Mouse (Mus musculus) lung, postnatal 4 days (tissue): Measurements from ENCODE around the gene Bcas3.

Experiments
- DNase-seq, 2 experiments: peaks; one replicate each; pipeline ENCODE4 v3.0.0; 2021

Gene Bcas3

GRCm38 (mm10) chr11:85675244-85675643 lies 322.3 kb downstream of the Bcas3 start:
- DNase-seq, result peak; percentile 66 to 88

DNA sequence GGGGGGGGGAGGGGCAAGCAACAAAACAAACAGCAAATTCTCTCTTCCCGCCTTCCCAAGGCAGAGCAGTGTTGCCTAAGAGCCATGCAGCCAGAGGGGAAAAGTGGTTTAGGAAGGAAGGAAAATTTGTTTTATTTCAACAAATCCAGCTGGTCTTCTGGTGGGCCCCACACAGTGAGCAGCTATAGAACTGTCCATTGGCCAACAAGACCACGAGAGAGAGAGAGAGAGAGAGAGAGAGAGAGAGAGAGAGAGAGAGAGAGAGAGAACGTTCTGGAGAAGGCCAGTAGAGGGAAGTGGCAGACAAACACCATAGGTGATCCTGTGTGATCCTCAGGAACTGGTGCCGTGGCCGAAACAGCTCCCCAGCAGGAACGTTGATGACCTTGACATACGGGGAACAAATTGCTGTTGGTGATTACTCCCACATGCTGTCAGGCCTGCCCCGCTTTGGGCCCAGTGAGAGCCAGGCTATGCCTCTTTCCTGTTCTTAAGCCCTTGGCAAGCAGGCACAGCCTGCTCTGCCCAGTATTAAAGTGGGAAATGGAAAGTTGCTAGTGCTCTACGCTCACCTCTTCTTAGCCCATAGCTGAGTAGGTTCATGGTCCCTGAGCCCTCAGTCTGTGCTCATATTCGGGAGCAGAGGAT lies 323.5 kb downstream of the Bcas3 start:
- peak; percentile 40 to 80 for DNase-seq

DNA sequence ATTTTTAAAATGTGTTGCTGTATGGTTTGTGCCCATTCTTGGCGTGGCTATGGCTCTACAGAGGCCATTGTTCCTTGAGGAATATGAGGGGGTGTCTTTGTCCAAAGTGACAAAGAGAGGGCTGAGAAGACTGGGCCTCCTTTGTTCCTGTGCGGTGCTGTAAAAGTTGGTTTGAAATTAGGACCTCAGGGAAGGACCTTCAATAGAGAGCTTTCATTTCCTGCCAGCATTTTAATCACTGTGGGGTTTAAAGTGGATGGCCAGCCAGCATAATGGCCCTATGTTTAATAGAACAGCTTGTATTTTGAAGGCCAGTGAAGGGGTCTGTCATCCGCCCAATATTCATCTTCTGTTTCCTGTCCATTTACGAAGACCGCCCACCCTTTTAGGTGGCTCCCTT lies 325.7 kb downstream of the Bcas3 start:
- no peak for DNase-seq

GRCm38 (mm10) chr11:85681580-85682419 lies 328.8 kb downstream of the Bcas3 start:
- no peak for DNase-seq

GRCm38 (mm10) chr11:85684981-85685380 lies 332.0 kb downstream of the Bcas3 start:
- DNase-seq, result no peak

DNA sequence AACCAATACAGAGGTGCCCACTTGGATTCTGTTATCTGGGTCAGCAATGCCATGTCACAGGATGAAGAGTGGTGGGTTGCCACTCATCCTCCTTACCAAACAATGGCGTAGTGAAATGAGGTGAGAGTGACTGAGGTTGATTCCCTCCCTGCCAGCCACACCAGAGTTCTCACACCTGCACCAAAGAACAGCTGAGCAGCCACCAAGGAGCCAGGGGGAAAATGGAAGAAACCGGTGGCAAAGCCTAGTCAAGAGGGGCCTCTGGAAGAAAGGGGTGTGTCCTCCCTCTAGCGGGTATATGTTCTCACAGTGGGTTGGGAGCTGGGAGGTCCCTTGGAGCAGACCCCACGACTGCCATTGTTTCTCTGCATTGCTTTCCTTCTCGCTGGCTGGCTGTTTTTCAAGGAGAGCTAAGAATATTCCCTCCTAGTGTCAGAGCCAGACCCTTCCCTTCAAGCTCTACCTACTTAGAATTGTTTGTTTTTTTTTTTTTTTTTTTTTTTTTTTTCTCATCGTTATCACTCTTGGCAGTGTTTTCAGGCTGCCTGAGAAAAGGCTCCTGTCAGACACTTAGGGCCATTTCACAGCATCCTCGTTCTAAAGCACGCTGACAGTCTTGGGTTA lies 335.0 kb downstream of the Bcas3 start:
- DNase-seq, result peak in 1 of 2 experiments; percentile 34

GRCm38 (mm10) chr11:85688440-85688838 lies 335.5 kb downstream of the Bcas3 start:
- no peak for DNase-seq

DNA sequence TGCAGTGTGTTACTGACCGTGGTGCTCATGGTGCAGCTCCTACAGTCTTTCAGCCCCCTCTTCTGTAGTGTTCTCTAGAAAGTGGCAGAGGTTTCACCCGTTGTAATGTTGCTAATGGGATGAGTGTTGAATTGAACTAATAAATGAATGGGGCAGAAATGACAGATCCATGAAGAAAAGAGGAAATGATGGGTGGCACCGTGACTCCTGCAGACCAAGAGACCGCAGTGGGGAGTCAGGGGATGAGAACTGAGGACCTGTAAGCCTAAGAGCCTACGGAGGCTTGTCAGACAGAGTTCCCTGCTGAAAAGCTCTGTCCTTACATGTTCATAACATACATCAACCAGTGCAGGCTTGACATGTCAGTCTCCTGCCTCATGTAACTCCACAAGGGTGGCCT lies 336.3 kb downstream of the Bcas3 start:
- DNase-seq, result no peak

DNA sequence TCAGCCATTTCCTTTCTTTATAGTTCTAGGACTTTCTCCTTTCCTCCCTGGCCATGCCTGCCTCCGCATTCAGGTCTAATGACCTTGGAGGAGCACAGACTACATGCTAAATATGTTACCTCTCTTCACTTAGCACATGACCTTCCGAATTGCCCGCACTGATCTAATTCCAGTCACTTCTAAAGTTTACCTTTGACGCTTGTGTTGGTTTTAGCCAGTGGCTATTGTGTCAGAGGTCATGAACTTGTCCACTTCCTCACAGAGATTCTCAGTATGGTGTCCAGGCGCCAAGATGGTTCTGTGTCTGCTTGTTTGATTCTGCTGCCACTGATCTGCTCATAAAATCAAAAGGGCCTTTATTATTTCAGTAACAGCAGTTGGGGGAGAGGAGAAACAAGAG lies 338.3 kb downstream of the Bcas3 start:
- no peak for DNase-seq

GRCm38 (mm10) chr11:85695614-85696263 lies 342.8 kb downstream of the Bcas3 start:
- DNase-seq, result no peak

GRCm38 (mm10) chr11:85696491-85697398 lies 343.8 kb downstream of the Bcas3 start:
- DNase-seq, result peak; percentile 44 to 69

- DNase-seq, result peak in 1 of 2 experiments; percentile 23
Observed at GRCm38 (mm10) chr11:85697468-85697867, 344.5 kb downstream of the Bcas3 start.

- no peak for DNase-seq
Observed at GRCm38 (mm10) chr11:85698242-85698641, 345.3 kb downstream of the Bcas3 start.

- DNase-seq, result no peak
Observed at GRCm38 (mm10) chr11:85704062-85704748, 351.2 kb downstream of the Bcas3 start.

DNA sequence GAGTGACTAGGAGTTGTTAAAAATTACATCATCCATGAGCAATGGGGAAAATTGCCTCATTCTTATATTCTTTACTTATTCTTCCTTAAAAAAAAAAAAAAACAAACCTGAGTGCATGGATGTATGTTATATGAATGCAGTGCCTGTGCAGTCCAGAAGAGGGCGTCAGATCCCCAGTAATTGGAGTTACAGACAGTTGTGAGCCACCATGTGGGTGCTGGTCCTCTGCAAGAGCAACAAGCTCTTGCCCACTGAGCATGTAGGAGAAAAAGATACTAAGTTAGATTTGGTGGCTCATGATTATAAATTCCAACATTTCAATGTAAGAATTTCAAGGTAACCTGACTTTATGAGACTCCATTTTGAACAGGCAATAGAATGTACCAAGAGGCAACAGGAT lies 353.7 kb downstream of the Bcas3 start:
- DNase-seq, result no peak

- DNase-seq, result no peak
Observed at GRCm38 (mm10) chr11:85707496-85707895, 354.5 kb downstream of the Bcas3 start.

- no peak for DNase-seq
Observed at GRCm38 (mm10) chr11:85709147-85709546, 356.2 kb downstream of the Bcas3 start.

DNA sequence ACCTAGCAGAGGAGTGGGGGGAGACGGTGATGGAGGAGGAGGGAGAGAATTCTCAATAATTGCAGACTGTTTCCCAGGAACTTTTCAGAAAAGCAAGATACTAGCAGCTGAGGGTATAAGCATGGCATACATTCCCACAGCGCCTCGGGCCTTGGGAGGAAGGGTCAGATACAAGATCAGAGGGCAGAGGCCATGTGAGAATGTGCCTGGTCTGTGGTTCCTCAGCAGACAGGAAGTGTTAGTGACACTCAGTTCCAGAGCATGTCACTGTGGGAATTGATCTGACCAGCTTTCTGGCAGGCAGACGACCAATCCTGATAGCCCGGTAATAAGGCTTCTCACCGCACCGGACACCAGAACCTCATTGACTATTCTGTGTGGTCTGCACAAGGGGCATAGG lies 357.2 kb downstream of the Bcas3 start:
- peak; percentile 26 to 62 for DNase-seq

- no peak for DNase-seq
Observed at GRCm38 (mm10) chr11:85712026-85712804, 359.2 kb downstream of the Bcas3 start.
